Mouse (Mus musculus) embryonic facial prominence, embryonic 15.5 days (tissue): Measurements from ENCODE around the gene Rasip1. TPM values are rescaled to one million over a fixed set of nuclear protein-coding genes. Genes with fewer than 3 reads are reported as not detected.

Experiments
- ATAC-seq: fragments of 200-750 bp; cut with Nextera tagmentation; 2 replicates; pipeline ENCODE4 v1.8.0; 2017; ENCODE audit warnings: low read depth, moderate TSS enrichment; ENCODE audit not compliant: insufficient number of reproducible peaks, low FRiP score, low TSS enrichment
- H3K27ac ChIP-seq: fragments of 300-500 bp; sonication (generic); replicated peaks from 2 replicates; pipeline ENCODE4 v1.5.1; 2015; ENCODE audit warnings: mild to moderate bottlenecking, inconsistent platforms
- H3K27me3 ChIP-seq: fragments of 300-500 bp; sonication (generic); 2 replicates; pipeline ENCODE4 v1.6.1; 2015; ENCODE audit warnings: inconsistent platforms
- H3K36me3 ChIP-seq: fragments of 300-500 bp; sonication (generic); 2 replicates; pipeline ENCODE4 v1.6.1; 2015; ENCODE audit warnings: mild to moderate bottlenecking, inconsistent platforms
- H3K4me1 ChIP-seq: fragments of 300-500 bp; sonication (generic); 2 replicates; pipeline ENCODE4 v1.6.1; 2015; ENCODE audit warnings: inconsistent platforms
- H3K4me2 ChIP-seq: fragments of 300-500 bp; sonication (generic); replicated peaks from 2 replicates; pipeline ENCODE4 v1.6.1; 2015; ENCODE audit warnings: mild to moderate bottlenecking, inconsistent platforms
- H3K4me3 ChIP-seq: fragments of 300-500 bp; sonication (generic); replicated peaks from 2 replicates; pipeline ENCODE4 v1.5.1; 2015; ENCODE audit warnings: mild to moderate bottlenecking, inconsistent platforms
- H3K9ac ChIP-seq: fragments of 300-500 bp; sonication (generic); 2 replicates; pipeline ENCODE4 v1.6.1; 2015; ENCODE audit warnings: inconsistent platforms
- H3K9me3 ChIP-seq: fragments of 300-500 bp; sonication (generic); replicated peaks from 2 replicates; pipeline ENCODE4 v1.6.1; 2016; ENCODE audit warnings: inconsistent platforms
- WGBS: fragments of 180-500 bp; shearing (Covaris S2); methylation state at CpG from one replicate; pipeline ENCODE4 v1.1.7; 2015; 5-methylcytosine and 5-hydroxymethylcytosine counted together
- polyA plus RNA-seq: library from polyadenylated mRNA; unstranded; fragments of >200 nt; fragmentation: Nextera tagmentation; extraction: Ambion mirVana; gene quantifications from 2 replicates; pipeline ENCODE4 v1.2.1, GENCODE M21; 2015

The Rasip1 gene
- polyA plus RNA-seq, result 14.5 and 15.3 TPM in 2 replicates

DNA sequence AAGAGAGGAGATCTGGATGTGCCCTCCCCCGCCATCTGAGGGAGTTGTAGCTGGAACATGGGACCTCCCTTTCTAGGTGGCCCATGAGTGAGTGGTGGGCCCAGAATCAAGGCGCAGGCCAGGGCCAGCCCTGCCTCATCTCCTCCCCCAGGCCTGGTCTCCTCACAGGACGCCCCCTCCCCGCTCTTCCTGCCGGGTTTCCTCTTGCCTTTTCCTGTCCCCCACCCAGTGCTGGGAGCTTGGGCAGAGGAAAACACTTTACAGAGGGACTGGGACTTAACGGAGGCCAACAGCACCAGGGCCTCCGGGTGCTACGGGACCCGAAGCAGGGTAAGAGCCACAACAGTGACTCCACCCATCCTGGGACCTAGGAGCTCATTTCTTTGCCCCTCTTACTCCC is at the start of gene Rasip1:
Rasip1 (plus strand) TSS at position 228 of the 400 bp plus-strand sequence.
- 79% methylated on average over 9 of the region's 9 CpGs for WGBS

DNA sequence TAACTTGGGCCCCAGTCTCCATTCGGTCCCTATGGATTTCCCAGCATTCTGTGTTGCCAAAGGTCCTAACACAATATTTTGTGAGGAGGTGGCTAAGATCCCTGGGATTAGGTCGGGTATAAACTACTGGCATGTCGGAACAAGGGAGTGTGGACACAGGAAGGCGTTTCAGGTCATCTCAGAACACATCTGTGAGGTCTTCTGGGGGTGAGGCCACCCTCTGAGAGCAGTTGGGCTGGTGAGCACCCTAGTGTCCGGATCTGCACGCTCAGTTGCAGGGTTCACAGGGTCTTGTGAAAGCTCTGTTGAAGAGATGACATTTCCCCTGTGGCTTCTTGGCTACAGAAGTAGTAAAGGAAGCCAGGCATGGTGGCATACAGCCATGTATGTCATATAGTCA is 41.4 kb upstream of the Rasip1 start:
- H3K4me3 ChIP-seq, result no peak overlapping the region
- no peaks in the 10 kb centered on the region for H3K27me3 ChIP-seq
- H3K27ac ChIP-seq, result no peak overlapping the region
- no peak overlapping the region for H3K4me2 ChIP-seq
- no peak overlapping the region for H3K9ac ChIP-seq
- peaks cover 11% of the 10 kb centered on the region for H3K4me1 ChIP-seq
- H3K36me3 ChIP-seq, result peaks cover 34% of the 10 kb centered on the region
- no peaks in the 10 kb centered on the region for H3K9me3 ChIP-seq
- ATAC-seq, result no peak
- 91% methylated on average over 6 of the region's 6 CpGs for WGBS

More for the DNA sequence above, at the start of gene Rasip1:
- Histone ChIP-seq H3K4me3 (peak within 1 kb of the TSS; percentile 54), H3K9me3 (no peaks in the 10 kb centered on the region), H3K27ac (peak within 1 kb of the TSS; percentile 71; the same call in 1 of the 2 replicates), H3K4me1 (peaks cover 8% of the 10 kb centered on the region; the same call in 1 of the 2 replicates), H3K36me3 (no peaks in the 10 kb centered on the region), H3K27me3 (no peaks in the 10 kb centered on the region; the same call in 1 of the 2 replicates), H3K4me2 (peak within 1 kb of the TSS; percentile 86), H3K9ac (peak within 1 kb of the TSS; percentile 39)
- no peak for ATAC-seq

DNA sequence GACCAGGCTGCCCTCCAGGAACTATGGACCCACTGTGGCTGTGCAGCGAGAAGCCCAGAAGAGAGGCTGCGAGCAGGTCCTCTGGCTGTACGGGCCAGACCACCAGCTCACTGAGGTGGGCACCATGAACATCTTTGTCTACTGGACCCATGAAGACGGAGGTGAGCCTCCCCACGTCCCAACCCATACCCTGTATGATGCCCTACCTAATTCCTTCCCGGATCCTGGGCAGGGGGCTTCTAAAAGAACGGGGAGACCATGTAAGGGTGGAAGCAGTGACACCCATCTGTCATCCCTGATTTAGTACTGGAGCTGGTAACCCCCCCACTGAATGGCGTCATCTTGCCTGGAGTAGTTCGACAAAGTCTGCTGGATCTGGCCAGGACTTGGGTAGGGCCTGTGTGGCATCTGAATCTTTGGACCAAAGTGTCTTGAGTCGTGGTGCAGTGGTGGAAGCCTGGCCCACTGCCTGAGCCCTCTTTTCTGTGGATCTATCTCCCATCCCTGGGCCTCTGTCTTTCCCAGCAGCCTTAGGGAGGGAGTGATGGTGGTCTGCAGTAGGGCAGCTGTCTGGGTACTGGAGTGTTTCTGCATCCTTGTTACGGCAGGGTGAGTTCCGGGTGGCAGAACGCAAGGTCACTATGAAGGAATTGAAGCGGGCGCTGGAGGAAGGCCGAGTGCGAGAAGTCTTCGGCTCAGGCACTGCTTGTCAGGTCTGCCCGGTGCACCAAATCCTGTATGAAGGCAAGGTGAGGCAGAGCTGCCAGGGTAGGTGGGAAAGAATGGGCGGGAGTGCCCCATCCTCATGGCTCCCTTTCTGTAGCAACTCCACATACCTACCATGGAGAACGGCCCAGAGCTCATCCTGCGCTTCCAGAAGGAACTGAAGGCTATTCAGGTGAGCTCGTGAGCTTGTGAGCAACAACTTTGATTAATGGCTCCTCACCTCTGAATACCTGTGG is 39.4 kb upstream of the Rasip1 start:
- WGBS, result 90% methylated on average over 23 of the region's 23 CpGs
- Histone ChIP-seq H3K36me3 (peaks cover 28% of the 10 kb centered on the region), H3K9me3 (no peaks in the 10 kb centered on the region), H3K4me3 (no peak overlapping the region), H3K4me2 (no peak overlapping the region), H3K4me1 (peaks cover 11% of the 10 kb centered on the region), H3K27ac (no peak overlapping the region), H3K27me3 (no peaks in the 10 kb centered on the region), H3K9ac (no peak overlapping the region)
- ATAC-seq, result no peak

DNA sequence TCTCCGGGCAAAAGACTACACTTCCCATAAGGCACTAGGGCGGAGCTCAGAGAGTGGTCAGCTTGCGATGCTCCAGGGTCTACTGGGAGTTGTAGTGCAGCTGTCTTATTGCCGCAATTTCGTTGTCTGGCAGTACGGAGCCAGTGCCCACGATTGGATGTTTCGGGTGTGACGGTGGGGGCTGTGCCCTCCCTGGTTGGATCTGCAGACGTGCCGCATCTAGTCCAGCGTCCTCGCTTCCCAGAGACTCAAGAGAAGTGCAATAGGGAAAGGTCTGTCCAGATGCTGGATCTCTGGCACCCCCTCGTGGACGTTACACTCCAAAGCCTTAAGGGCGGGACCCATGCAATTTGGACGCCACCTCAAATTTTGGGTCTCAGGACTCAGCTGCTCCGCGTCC is 38.1 kb upstream of the Rasip1 start:
- ATAC-seq, result peak; percentile 99
- WGBS, result under 1% methylated on average over 19 of the region's 19 CpGs
- no peak overlapping the region for H3K9ac ChIP-seq

DNA sequence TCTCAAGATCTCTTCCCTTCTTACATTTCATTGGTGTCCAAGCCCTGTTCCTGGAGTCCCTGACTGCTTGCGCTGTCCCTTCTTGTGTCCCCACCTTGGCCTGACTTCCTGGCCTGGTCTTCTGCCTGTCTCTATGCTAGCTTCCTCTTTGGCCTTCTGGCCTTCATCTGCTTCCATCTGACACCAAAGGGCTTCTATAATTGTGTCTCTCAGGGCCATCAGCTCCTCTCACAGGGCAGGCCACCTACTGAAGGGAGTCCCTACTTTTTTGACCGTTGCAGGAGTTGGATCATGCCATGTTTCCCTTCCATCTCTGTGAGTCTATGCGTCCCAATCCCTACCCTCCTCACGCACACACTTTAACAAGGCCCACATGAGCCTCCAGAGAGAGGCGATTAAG is 37.4 kb upstream of the Rasip1 start:
- Histone ChIP-seq H3K4me1 (peaks cover 11% of the 10 kb centered on the region), H3K4me3 (no peak overlapping the region), H3K9me3 (no peaks in the 10 kb centered on the region), H3K36me3 (peaks cover 22% of the 10 kb centered on the region), H3K4me2 (no peak overlapping the region), H3K27me3 (no peaks in the 10 kb centered on the region), H3K27ac (no peak overlapping the region), H3K9ac (no peak overlapping the region)
- WGBS, result 94% methylated on average over 5 of the region's 5 CpGs
- no peak for ATAC-seq

More for the DNA sequence above, 38.1 kb upstream of the Rasip1 start:
- H3K9me3 ChIP-seq, result no peaks in the 10 kb centered on the region
- peak overlapping the region; percentile 46 for H3K4me2 ChIP-seq
- peaks cover 27% of the 10 kb centered on the region for H3K36me3 ChIP-seq
- H3K4me1 ChIP-seq, result peaks cover 11% of the 10 kb centered on the region
- H3K27ac ChIP-seq, result 0 out of 2 replicates have a peak overlapping the region, but pooled peaks have one; percentile 44
- peak overlapping the region; percentile 30 for H3K4me3 ChIP-seq
- no peaks in the 10 kb centered on the region for H3K27me3 ChIP-seq

DNA sequence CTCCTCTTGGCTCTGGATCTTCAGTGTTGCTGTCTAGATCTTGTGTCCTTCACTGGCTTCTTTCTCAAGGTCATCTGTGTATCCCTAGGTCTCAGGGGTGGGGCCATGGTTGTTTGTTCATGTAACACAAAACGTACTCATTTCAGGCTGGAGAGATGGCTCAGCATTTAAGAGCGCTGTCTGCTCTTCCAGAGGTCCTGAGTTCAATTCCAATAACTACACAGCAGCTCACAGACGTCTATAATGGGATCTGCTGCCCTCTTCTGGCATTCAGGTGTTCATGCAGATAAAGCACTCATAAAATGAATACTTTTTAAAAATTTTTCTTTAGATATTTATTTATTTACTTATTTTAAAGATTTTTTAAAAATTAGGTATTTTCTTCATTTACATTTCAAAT is 36.4 kb upstream of the Rasip1 start:
- Histone ChIP-seq H3K27ac (no peak overlapping the region), H3K9ac (no peak overlapping the region), H3K4me2 (no peak overlapping the region), H3K4me1 (peaks cover 11% of the 10 kb centered on the region), H3K27me3 (no peaks in the 10 kb centered on the region), H3K36me3 (peaks cover 13% of the 10 kb centered on the region), H3K4me3 (no peak overlapping the region), H3K9me3 (no peaks in the 10 kb centered on the region)
- ATAC-seq, result no peak
- 64% methylated on average over 3 of the region's 3 CpGs for WGBS

DNA sequence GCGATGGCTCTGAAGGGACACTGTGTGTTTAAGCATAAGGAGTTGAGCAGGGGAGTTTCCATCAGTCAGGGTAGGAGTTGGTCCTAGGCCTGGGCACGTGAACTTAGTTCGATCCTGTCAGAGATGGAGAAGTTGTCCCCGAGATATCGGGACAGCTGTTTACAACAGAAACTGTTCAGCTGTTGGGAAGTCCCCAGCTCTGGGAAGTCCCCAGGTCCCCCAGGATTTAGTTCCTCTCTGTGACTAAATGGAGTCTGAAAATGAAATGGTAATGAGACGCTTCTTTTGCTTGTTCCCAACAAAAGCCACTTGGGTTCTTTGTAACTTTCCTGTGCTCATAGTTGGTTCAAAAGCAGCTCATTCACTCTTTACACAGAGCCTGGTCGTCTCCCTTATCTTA is 35.4 kb upstream of the Rasip1 start:
- no peak overlapping the region for H3K4me3 ChIP-seq
- H3K27me3 ChIP-seq, result no peaks in the 10 kb centered on the region
- ATAC-seq, result no peak
- 0 out of 2 replicates have a peak, but pooled peaks cover 9% of the 10 kb centered on the region for H3K36me3 ChIP-seq
- no peak overlapping the region for H3K4me2 ChIP-seq
- peaks cover 11% of the 10 kb centered on the region for H3K4me1 ChIP-seq
- H3K9ac ChIP-seq, result no peak overlapping the region
- 75% methylated on average over 7 of the region's 7 CpGs for WGBS
- no peak overlapping the region for H3K27ac ChIP-seq
- H3K9me3 ChIP-seq, result no peaks in the 10 kb centered on the region

DNA sequence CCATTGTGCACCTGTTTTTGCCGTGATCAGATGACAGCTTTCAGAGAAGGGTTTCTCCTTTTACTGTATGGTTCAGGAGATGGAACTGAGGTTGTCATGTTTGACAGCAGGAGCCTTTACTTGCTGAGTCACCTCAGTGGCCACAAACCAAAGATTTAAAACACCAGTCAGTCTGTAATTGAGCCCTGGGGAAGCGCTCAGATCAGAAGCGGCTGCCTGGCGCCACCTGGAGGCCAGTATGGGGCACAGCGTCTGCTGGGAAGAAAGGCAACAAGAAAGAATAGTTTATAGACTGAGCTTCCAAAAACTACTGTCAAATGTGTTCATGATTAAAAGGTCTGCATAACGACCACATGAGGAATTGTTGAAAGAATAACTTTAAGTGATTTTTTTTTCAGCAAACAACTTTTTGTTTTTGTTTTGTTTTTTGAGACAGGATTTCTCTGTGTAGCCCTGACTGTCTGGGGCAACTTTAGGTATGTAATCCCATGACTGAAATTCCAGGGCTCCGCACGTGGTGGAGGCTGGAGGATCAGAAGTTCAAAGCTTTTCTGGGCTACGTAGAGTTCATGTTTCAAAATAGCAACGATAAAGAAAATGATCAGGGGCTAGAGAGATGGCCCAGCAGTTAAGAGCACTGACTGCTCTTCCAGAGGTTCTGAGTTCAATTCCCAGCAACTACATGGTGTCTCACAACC is 34.0 kb upstream of the Rasip1 start:
- Histone ChIP-seq H3K27ac (no peak overlapping the region), H3K4me3 (no peak overlapping the region), H3K4me1 (peaks cover 11% of the 10 kb centered on the region), H3K9ac (no peak overlapping the region), H3K9me3 (no peaks in the 10 kb centered on the region), H3K36me3 (0 out of 2 replicates have a peak, but pooled peaks cover under 1% of the 10 kb centered on the region), H3K27me3 (no peaks in the 10 kb centered on the region), H3K4me2 (no peak overlapping the region)
- WGBS, result 10% methylated on average over 10 of the region's 10 CpGs
- ATAC-seq, result no peak

GRCm38 (mm10) chr7:45595176-45595575 is 32.1 kb upstream of the Rasip1 start:
- Histone ChIP-seq H3K36me3 (no peaks in the 10 kb centered on the region), H3K4me2 (no peak overlapping the region), H3K4me3 (no peak overlapping the region), H3K9ac (no peak overlapping the region), H3K27me3 (no peaks in the 10 kb centered on the region), H3K4me1 (peaks cover 6% of the 10 kb centered on the region; the same call in 1 of the 2 replicates), H3K27ac (no peak overlapping the region), H3K9me3 (no peaks in the 10 kb centered on the region)
- 67% methylated on average over 4 of the region's 4 CpGs for WGBS
- ATAC-seq, result no peak

DNA sequence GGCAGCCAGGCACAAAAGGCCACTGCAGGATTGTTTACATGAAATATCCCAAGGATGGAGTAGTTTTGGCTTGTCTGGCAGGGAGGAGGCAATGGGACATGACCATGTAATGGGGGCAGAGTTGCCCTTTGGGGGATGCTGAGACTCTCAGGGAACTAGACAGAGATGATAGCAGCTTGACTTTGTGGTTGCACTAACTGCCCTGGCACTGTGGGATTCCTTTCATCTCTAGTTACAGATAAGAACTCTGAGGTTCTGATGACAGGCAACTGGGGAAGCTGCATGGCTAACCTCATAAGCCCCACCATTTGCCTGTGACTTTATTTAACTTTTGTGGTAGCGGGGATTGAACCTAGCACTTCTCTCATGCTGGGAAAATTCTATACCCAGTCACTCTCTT is 31.2 kb upstream of the Rasip1 start:
- 90% methylated on average over 1 of the region's 1 CpGs for WGBS
- no peak overlapping the region for H3K27ac ChIP-seq
- H3K4me3 ChIP-seq, result no peak overlapping the region
- no peaks in the 10 kb centered on the region for H3K27me3 ChIP-seq
- H3K4me1 ChIP-seq, result peaks cover 6% of the 10 kb centered on the region; the same call in 1 of the 2 replicates
- no peaks in the 10 kb centered on the region for H3K9me3 ChIP-seq
- H3K36me3 ChIP-seq, result no peaks in the 10 kb centered on the region
- no peak for ATAC-seq
- H3K9ac ChIP-seq, result no peak overlapping the region
- H3K4me2 ChIP-seq, result no peak overlapping the region

DNA sequence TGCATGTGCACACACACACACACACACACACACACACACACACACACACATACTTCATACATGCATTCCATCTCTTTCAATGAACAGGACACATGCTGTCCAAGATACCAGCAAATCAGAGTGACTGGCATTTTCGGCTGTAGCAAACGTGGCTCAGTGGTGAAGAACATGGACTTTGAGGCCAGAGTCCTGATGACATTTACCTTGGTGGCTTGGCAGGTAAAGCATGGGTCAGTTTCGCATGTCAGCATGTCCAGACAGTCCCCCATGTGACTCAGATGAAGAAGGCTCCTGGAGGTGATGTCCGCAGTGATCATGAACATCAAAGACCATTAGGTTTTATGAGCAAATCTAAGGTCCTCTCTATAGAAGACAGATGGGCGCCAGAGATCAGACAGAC is 30.3 kb upstream of the Rasip1 start:
- Histone ChIP-seq H3K9ac (no peak overlapping the region), H3K36me3 (no peaks in the 10 kb centered on the region), H3K4me2 (no peak overlapping the region), H3K4me1 (peaks cover 6% of the 10 kb centered on the region; the same call in 1 of the 2 replicates), H3K27me3 (no peaks in the 10 kb centered on the region), H3K27ac (no peak overlapping the region), H3K4me3 (no peak overlapping the region), H3K9me3 (no peaks in the 10 kb centered on the region)
- ATAC-seq, result no peak
- 84% methylated on average over 5 of the region's 5 CpGs for WGBS
